Mouse (Mus musculus) midbrain, postnatal 0 days (tissue): ENCODE measurements at regions not wholly inside any gene's neighbourhood (a gene's known extent, or its start where the extent isn't known, plus 50 kb on each side); places are given as distances from the start of the nearest gene placed in this dataset.
"Not testable (repeated sequence)": the region's sequence is repeated elsewhere in the genome, so short reads cannot be mapped to it uniquely, and the experiment has no call there.

ENCODE experiments used
- ATAC-seq: fragments of 200-750 bp; cut with Nextera tagmentation; 2 replicates; pipeline ENCODE4 v1.8.0; 2017; ENCODE audit warnings: moderate number of reproducible peaks, mild to moderate bottlenecking, moderate TSS enrichment, moderate library complexity; ENCODE audit not compliant: low FRiP score
- DNase-seq: peaks from one replicate; pipeline ENCODE4 v3.0.0-alpha.2; 2015; ENCODE audit warnings: low spot score
- H3K27ac ChIP-seq: fragments of 300-500 bp; sonication (generic); 2 replicates; pipeline ENCODE4 v1.5.1; 2014; ENCODE audit warnings: low read depth, mild to moderate bottlenecking, low read length, mixed read lengths
- H3K27me3 ChIP-seq: fragments of 300-500 bp; sonication (generic); 2 replicates; pipeline ENCODE4 v1.6.1; 2014; ENCODE audit warnings: low read length, control low read depth, mixed read lengths; ENCODE audit not compliant: insufficient read depth
- H3K36me3 ChIP-seq: fragments of 300-500 bp; sonication (generic); 2 replicates; pipeline ENCODE4 v1.6.1; 2014; ENCODE audit warnings: low read length, control low read depth, mixed read lengths; ENCODE audit not compliant: insufficient read depth
- H3K4me1 ChIP-seq: fragments of 300-500 bp; sonication (generic); 2 replicates; pipeline ENCODE4 v1.6.1; 2014; ENCODE audit warnings: mild to moderate bottlenecking, control low read depth, antibody characterized with exemption, low read length, mixed read lengths; ENCODE audit not compliant: insufficient read depth
- H3K4me2 ChIP-seq: fragments of 300-500 bp; sonication (generic); 2 replicates; pipeline ENCODE4 v1.6.1; 2014; ENCODE audit warnings: low read depth, mild to moderate bottlenecking, low read length, mixed read lengths; ENCODE audit not compliant: poor library complexity, severe bottlenecking
- H3K4me3 ChIP-seq: fragments of 300-500 bp; sonication (generic); 2 replicates; pipeline ENCODE4 v1.5.1; 2014; ENCODE audit warnings: low read depth, mild to moderate bottlenecking, low read length, moderate library complexity
- H3K9ac ChIP-seq: fragments of 300-500 bp; sonication (generic); replicated peaks from 2 replicates; pipeline ENCODE4 v1.6.1; 2014; ENCODE audit warnings: mild to moderate bottlenecking, low read length, moderate library complexity, mixed read lengths; ENCODE audit not compliant: poor library complexity, severe bottlenecking
- H3K9me3 ChIP-seq: fragments of 300-500 bp; sonication (generic); 2 replicates; pipeline ENCODE4 v1.6.1; 2016; ENCODE audit warnings: low read length, control low read depth
- CTCF ChIP-seq: IDR thresholded peaks from 2 replicates; pipeline ENCODE4 v1.5.1; 2016; ENCODE audit warnings: antibody characterized with exemption, mild to moderate bottlenecking
- WGBS: fragments of 180-500 bp; shearing (Covaris S2); extraction: QIAGEN DNeasy Blood & Tissue Kit; methylation state at CpG from one replicate; pipeline ENCODE4 v1.1.7; 2014; 5-methylcytosine and 5-hydroxymethylcytosine counted together

GRCm38 (mm10) chr3:16130385-16130784 is 124.1 kb upstream of the Gm5150 start:
- TF ChIP-seq CTCF: no peak
- no peaks in the 10 kb centered on the region for H3K4me1 ChIP-seq
- no peaks in the 10 kb centered on the region for H3K27me3 ChIP-seq
- ATAC-seq: no peak
- no peak overlapping the region for H3K4me3 ChIP-seq
- no peak for DNase-seq
- no peak overlapping the region for H3K9ac ChIP-seq
- H3K36me3 ChIP-seq: no peaks in the 10 kb centered on the region
- no peaks in the 10 kb centered on the region for H3K9me3 ChIP-seq
- H3K4me2 ChIP-seq: no peak overlapping the region
- no peak overlapping the region for H3K27ac ChIP-seq
- WGBS: 59% methylated on average over 1 of the region's 1 CpGs

- H3K4me3 ChIP-seq, H3K36me3 ChIP-seq, DNase-seq, H3K4me2 ChIP-seq, H3K27ac ChIP-seq, H3K4me1 ChIP-seq, H3K9ac ChIP-seq, H3K9me3 ChIP-seq, ATAC-seq, H3K27me3 ChIP-seq: not testable (repeated sequence)
- 64% methylated on average over 4 of the region's 4 CpGs for WGBS
Observed at GRCm38 (mm10) chr3:16125346-16125915, 119.2 kb upstream of the Gm5150 start.

- 59% methylated on average over 2 of the region's 2 CpGs for WGBS
- no peak overlapping the region for H3K4me2 ChIP-seq
- no peaks in the 10 kb centered on the region for H3K9me3 ChIP-seq
- H3K36me3 ChIP-seq: no peaks in the 10 kb centered on the region
- no peaks in the 10 kb centered on the region for H3K27me3 ChIP-seq
- ATAC-seq (no peak), DNase-seq (no peak)
- H3K9ac ChIP-seq: no peak overlapping the region
- TF ChIP-seq CTCF: no peak
- H3K4me1 ChIP-seq: no peaks in the 10 kb centered on the region
- H3K4me3 ChIP-seq: no peak overlapping the region
- no peak overlapping the region for H3K27ac ChIP-seq
Observed at GRCm38 (mm10) chr3:16115944-16116343, 109.7 kb upstream of the Gm5150 start.

- H3K4me1 ChIP-seq: no peaks in the 10 kb centered on the region
- no peaks in the 10 kb centered on the region for H3K36me3 ChIP-seq
- TF ChIP-seq CTCF: no peak
- DNase-seq: no peak
- H3K4me2 ChIP-seq: no peak overlapping the region
- H3K27ac ChIP-seq: no peak overlapping the region
- H3K4me3 ChIP-seq: no peak overlapping the region
- H3K9ac ChIP-seq: no peak overlapping the region
- 71% methylated on average over 1 of the region's 1 CpGs for WGBS
- H3K27me3 ChIP-seq: no peaks in the 10 kb centered on the region
- H3K9me3 ChIP-seq: no peaks in the 10 kb centered on the region
- no peak for ATAC-seq
Observed at GRCm38 (mm10) chr3:16107492-16107891, 101.3 kb upstream of the Gm5150 start.

- Histone ChIP-seq H3K9ac (no peak overlapping the region), H3K4me1 (no peaks in the 10 kb centered on the region), H3K4me3 (no peak overlapping the region), H3K27me3 (no peaks in the 10 kb centered on the region), H3K27ac (no peak overlapping the region), H3K36me3 (no peaks in the 10 kb centered on the region), H3K9me3 (no peaks in the 10 kb centered on the region), H3K4me2 (no peak overlapping the region)
- TF ChIP-seq CTCF: peak; percentile 35; the same call in 1 of the 2 replicates
- ATAC-seq: no peak
- peak; percentile 2 for DNase-seq
- WGBS: 81% methylated on average over 4 of the region's 4 CpGs
Observed at GRCm38 (mm10) chr3:16105080-16105479, 98.8 kb upstream of the Gm5150 start.

- no peak for ATAC-seq
- WGBS: 83% methylated on average over 1 of the region's 1 CpGs
Observed at GRCm38 (mm10) chr3:16103180-16103579, 96.9 kb upstream of the Gm5150 start.

More at GRCm38 (mm10) chr3:16103180-16103579, 96.9 kb upstream of the Gm5150 start:
- no peaks in the 10 kb centered on the region for H3K9me3 ChIP-seq
- H3K27ac ChIP-seq: no peak overlapping the region
- no peak for DNase-seq
- H3K36me3 ChIP-seq: no peaks in the 10 kb centered on the region
- H3K4me1 ChIP-seq: no peaks in the 10 kb centered on the region
- H3K9ac ChIP-seq: no peak overlapping the region
- no peak overlapping the region for H3K4me3 ChIP-seq
- no peak overlapping the region for H3K4me2 ChIP-seq
- TF ChIP-seq CTCF: no peak
- H3K27me3 ChIP-seq: no peaks in the 10 kb centered on the region
